Mouse (Mus musculus) layer of hippocampus, postnatal 14 days (tissue): ENCODE measurements around the gene Ap2a2. TPM values are rescaled to one million over a fixed set of nuclear protein-coding genes. Genes with fewer than 3 reads are reported as not detected.
"Not testable (repeated sequence)": the region's sequence is repeated elsewhere in the genome, so short reads cannot be mapped to it uniquely, and the experiment has no call there.

Experiments
- DNase-seq, 2 experiments: peaks; one replicate each; pipeline ENCODE4 v3.0.0; 2021 to 2022; ENCODE audit warnings: low spot score in 2 of 2, mixed read lengths in 1 of 2
- total RNA-seq, 2 experiments: library from RNA; stranded (reverse); gene quantifications; 2 replicates each; pipeline ENCODE4 v1.2.3; 2021

Ap2a2 gene
- total RNA-seq, 2 experiments from 2014 or later = 279 to 285 TPM

DNA sequence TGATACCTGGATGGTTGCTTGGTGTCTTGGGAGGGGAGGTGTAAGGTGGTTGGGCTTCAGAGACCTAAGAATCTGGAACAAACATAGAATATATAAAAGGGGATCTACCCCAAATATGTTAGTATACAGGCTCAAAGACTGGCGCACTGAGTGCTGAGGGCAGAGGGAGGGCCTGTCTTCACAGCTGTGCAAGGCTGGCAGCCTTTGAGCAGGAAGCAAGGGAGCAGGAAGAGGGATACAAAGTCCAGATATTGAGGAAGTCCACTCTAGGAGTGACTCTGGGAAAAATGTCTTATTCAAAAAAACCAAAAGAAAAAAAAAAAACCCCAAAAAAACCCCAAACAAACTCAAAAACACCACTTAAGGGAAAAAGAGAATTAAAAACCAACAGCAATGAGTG is 30.1 kb downstream of the Ap2a2 start:
- DNase-seq = no peak

DNA sequence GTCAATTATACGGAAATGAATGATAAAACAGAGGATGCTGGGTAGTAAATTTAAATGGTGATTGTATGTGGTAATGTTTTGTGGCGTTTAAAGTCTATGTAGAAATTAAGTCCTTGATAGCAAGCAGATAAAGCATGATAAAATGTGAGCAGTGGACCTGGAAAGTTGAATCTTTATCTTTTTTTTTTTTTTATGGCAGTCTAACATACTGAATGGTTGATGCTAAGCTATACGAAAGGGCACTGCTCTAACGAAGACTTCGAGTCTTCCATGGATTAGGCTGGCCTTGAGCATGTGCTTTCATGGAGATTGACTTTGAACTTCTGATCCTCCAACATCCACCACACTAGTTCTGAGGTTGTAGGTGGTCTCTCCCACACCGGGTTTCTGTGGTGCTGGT is 31.1 kb downstream of the Ap2a2 start:
- DNase-seq = no peak

DNA sequence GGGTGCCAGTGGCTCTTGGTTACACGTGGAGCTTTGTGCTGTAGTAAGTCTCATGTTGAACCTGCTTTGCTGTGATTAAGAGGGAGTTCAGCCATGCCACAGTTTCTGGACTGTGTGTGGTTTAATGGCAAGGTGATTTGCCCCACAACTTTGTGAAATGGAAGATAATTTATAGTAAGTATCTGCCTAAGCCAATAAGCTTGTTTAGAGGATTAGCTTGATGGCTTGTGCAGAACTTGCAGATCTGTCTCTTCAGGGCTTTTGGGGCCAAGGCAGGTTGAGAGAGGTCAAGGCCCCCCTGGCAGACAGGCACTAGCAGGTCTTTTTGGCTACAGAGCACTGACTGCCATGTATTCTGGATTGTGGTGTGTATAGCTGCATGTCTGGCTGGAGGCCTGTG is 35.0 kb downstream of the Ap2a2 start:
- no peak for DNase-seq

DNA sequence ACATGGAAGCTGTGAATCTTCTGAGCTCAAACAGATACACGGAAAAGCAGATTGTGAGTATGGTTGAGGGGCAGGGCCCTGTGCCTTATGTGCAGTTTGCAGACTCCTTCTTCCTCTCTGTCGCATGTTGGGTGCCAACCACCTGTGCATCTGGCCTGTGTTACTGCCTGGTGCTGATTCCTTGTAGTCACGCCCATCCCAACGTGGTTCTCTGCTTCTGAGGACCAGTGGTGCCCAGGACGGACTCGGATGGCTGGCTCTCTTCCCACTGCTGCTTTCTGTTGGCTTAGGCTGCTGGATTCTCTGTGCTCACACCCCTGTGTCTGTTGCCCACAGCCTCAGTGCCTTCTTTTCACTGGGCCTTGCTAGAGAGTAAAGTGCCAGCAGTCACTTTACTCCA is 35.6 kb downstream of the Ap2a2 start:
- no peak for DNase-seq

DNA sequence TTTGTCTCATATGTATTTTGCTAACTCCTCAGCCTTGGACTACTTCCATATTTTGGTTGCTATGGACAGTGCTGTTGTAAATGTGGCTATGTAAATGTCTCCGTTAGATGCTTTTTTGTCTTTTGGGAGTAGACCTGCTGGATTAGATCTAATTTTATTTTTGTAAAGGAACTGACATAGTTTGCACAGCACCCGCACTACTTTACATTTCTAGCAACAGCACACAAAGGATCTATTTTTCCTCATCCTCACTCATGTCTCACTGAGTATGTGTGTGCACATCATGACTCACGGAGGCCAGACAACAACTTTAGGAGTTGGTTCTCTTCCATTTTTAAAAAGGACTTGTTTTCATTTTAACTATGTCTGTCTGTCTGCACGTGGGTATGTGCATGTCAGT is 45.7 kb downstream of the Ap2a2 start:
- DNase-seq = no peak

DNA sequence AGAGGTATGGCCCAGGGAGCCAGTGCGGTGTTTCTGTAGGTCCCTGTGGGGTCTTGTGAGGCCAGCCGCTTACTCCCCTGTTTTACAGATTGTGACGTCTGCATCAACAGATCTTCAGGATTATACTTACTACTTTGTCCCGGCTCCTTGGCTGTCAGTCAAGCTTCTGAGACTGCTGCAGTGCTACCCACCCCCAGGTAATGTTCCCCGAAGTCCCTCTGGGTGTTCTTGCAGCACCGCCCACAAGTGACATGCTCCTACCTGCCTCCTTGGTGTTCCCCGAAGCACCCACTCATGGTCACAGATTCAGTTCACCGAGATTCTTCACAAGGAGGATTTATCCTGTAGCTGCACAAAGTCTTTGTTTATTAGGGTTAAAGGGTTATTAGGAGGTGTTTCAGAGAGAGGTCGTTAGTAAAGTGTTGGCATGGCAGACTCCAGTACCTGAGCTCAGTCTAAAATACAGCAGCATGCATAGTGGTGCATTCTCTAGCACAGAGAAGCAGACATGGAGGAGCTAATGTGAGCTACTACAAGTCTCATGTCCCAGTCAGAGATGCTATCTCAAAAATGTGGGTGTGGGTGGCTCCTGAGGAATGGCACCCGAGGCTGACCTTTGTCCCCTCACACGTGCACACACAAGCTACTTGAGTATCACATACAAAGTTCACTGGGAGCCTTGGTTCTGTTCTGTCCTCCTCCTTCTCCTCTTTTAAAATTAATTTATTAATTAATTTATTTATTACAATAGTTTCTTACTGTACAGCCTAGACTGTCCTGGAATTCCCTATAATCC is 47.9 kb downstream of the Ap2a2 start:
- DNase-seq = no peak

DNA sequence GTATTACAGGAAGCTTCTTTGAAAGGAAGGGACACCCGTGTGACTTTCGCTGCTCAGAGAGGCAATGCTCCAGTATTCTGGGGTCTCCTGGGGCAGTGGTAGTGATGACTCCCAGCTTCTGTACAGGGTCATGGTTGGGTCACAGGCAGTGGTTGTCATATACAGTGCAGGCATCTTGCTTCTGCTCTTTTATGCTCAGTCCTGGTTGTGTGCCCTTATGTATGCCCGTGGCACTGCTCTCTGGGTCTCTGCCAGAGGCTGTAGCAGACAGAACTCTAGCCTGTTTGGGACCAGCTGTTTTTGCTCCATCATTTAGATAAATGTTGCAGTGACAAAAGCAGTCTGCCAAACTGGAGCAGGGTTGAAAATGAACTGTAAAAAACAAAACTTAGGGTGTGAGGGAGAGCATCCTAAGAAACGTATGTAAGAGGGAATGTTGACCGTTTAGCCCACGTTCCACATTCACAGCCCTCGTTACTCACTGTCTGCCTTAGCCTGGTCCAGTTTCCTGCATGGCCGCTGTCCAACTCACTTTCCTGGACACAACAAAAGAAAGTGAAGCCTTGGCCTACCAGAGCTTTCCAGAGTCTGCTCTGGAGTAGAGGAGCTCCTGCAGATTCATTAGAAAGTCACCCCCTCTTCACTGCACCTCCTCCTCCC is 49.9 kb downstream of the Ap2a2 start:
- DNase-seq = no peak

DNA sequence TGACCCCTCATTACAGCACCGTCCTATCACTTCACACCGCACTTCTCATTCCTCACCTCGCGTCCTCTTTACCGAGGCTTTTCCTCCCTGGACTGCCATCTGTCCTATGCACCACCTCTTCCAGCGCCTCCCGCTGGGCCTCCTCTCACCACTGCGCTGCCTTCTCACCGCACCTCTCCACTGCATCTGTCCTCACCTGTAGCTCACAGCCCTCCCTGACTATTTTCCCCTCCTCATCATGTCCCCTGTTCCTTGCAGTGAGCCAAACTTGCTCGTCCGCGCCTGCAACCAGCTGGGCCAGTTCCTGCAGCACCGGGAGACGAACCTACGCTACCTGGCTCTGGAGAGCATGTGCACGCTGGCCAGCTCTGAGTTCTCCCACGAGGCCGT is 50.4 kb downstream of the Ap2a2 start:
- no peak for DNase-seq

DNA sequence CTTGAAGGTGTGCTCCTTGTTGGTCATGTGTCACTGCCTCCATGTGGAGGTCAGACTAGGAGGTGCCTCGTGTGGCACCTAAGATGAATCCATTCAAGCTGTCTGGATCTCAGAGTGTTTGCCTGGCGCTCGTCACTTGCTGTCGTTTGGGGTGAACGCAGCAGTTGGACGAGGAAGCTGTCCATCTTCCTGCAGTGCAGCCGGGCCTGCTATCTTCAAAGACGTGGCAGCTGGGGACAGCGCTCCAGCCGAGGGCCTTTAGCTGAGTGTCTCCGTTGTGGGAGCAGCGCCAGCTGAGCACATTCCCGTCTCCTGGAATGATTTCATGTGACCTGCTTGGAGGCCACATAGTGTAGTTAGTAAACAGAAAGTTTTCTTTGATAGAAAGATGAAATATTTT is 50.8 kb downstream of the Ap2a2 start:
- no peak for DNase-seq

DNA sequence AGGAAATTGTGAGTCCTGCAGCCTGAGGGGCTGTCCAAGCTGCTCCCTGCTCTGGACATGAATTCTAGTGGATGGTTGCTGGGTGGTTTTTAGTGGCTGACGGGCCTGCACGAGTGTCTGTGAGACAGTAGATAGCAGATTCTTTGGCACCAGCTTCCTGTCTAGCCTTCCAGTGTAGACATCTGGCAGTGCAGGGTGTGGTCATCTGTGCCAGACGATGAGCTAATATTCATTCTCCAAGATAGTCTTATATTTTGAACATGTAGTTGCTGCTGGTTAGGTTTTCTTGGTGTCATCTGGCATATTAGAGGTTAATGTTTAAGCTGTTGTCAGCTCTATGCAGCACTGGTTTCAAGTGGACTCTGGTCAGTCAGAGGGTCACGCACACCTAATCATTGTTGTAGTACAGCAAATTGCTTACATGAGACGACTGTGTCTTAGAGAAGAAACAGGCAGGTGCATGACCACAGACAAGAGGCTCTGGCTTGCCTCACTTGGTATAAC is 52.4 kb downstream of the Ap2a2 start:
- no peak for DNase-seq

DNA sequence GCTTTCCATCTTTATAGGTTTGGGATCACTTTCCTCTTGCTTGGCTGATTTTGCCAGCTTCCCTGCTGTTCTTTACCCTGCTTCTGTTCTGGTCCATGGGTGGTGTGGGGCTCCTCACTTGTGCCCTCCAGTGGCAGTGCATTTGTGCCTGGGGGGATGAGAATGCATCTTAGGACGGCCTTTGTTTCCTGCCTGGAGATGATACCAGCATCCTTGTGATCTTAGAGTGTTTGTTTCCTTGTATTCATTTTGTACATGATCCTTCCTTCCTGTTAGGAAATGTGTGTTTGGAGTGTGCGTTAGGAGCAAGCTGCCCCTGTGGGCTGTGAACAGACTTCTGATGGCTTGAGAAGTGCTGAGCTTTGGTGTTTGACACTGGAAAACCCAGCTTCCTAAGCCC is 62.2 kb downstream of the Ap2a2 start:
- DNase-seq = no peak

DNA sequence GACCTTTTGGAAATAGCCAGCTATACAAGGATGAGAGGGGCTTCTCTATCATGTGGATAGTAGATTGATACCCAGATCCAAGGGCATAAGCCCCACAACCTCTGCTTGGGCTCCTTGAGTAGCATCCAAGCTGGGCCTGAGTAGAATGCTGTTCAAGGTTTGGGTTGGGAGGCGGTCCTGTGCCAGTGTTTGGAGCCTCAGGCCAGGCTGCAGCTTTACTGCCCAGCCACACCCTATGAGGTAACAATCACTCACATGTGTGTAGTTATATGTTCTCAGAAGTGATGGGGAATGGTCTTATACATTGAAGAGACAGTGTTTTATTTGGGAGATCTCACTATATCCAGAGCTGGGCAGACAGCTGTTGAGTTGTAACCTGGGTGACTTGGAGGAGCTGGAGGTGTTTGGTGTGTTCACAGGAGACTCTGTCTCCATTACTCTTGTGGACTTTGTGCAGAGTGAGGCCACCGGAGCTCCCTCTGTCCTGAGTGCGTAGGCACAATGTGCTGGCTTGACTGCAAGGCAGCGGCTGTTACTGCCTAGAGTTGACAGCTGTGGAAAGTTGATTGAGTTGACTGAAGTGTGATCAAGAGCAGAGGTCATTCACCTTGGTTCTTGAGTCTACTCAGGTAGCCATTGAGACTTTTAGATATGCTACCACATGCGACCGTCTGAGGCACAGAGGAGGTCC is 63.3 kb downstream of the Ap2a2 start:
- DNase-seq = no peak

DNA sequence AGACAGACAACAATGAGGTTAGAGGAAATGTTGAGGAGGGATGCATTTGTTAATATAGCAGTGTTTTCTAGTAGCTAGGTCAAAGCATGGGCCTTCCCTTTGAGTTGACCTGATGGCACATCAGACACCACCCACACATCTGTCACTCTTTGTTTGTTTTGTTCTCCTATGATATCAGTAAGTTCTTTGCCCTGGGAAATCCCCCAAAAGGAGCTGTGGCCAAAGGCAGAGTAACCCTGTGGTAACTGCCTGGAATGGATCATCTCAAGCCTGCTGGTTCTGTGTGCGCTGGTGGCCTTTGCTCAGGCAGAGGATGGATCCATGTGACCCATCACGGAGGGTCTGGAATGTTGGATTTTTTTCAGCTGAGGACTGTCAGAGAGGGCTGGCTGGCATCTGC is 66.0 kb downstream of the Ap2a2 start:
- DNase-seq = no peak

DNA sequence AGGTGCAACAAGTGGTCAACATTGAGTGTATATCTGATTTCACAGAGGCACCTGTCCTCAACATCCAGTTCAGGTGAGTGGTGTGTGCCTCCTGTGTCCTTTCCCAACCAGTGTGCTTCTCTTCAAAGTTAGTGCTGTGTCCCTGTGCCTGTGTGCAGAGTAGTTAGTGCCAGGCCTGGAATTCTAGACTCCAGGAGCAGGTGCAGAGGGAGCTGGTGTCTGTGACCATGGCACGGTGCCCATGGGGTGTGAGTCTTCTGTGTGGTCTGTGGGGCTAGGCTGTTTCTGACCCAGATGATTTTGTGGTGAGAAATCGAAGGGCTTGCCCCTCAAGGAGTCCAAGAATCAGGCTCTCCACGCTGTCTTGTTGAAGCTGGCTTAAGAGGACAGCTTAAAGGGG is 67.3 kb downstream of the Ap2a2 start:
- DNase-seq = no peak

DNA sequence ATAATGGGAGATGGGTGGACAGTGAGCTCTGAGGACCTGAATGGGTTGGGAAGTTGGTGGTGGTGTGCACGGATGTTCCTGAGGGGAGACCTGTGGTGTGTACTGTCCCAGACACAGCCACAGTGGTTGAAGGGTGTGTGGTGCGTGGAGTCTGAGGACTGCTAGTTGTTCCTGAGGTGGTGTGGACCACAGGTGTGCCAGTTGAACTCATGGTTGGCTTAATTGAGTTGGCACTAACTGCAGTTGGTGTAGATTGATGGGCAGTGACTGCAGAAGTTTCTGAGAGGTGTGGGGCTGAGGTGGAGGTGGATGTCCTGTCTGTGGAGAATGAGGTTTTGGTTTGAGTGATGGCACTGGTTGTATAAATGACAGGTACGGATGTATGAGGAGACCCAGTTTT is 76.1 kb downstream of the Ap2a2 start:
- not testable (repeated sequence) for DNase-seq

DNA sequence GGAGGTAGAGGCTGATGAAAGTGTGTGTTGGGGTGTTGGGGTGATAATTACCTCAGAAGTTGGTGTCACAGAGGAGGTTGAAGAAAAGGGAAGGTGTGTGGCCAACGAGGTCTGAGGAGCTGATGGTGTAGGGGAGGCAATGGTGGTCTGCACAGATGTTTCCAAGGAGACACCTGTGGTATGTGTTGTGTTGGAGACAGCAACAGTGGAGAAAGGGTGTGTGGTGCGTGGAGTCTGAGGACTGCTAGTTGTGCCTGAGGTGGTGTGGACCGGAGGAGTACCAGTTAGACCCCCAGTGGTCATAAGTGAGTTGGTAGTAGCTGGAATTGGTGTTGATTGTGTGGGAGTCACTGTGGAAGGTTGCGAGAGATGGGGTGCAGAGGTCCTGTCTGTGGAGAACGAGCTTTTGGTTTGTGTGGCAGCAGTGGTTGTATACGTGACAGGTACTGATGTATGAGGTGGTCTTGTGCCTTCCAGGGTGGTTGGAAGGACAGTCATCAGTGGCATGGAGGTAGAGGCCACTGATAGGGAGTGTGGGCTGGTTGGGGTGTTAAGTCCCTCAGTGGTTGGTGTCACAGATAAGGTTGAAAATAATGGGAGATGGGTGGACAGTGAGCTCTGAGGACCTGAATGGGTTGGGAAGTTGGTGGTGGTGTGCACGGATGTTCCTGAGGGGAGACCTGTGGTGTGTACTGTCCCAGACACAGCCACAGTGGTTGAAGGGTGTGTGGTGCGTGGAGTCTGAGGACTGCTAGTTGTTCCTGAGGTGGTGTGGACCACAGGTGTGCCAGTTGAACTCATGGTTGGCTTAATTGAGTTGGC is 76.8 kb downstream of the Ap2a2 start:
- not testable (repeated sequence) for DNase-seq

DNA sequence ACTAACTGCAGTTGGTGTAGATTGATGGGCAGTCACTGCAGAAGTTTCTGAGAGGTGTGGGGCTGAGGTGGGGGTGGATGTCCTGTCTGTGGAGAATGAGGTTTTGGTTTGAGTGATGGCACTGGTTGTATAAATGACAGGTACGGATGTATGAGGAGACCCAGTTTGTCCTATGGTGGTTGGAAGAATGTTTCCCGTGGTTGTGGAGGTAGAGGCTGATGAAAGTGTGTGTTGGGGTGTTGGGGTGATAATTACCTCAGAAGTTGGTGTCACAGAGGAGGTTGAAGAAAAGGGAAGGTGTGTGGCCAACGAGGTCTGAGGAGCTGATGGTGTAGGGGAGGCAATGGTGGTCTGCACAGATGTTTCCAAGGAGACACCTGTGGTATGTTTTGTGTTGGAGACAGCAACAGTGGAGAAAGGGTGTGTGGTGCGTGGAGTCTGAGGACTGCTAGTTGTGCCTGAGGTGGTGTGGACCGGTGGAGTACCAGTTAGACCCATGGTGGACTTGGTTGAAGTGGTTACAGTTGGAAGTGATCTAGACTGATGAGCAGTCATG is 77.4 kb downstream of the Ap2a2 start:
- not testable (repeated sequence) for DNase-seq

DNA sequence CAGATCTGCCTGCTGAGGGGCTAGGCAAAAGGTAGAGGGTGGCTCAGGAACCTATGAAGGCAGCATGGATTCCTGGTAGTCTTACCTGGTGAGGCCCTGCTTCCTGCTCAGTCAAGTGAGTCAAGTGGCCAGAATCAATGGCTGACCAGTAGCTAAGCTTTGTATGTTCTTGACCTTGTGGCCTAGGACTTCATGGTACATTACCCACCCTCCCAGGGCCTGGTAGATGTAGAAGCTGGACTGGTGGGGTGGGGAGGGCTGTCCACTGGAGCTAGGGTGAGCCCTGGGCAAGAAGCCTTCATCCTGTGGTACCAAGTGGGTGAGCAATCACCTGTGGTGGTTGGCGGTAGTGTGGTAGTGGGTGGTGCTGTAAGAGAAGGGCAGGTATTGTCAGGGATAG is 80.4 kb downstream of the Ap2a2 start:
- DNase-seq = no peak

DNA sequence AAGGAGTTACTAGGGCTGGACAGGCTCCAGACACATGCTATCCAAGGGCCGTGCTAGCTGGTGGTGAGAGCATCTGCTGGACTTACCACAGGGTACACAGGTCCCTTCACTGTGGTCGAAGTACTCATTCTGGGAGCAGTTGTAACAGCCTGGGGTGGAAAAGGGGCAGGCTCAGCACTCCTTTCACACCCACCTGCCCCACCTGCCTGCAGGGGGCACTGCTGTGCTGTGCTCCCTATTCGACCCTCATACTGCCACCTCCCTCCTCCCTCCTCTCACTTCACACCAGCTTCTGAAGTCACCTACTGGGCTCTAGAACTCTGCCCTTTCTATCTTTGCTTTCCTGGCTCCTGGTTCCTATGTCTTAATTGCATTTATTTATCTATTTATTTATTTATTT is 81.2 kb downstream of the Ap2a2 start:
- DNase-seq = no peak

DNA sequence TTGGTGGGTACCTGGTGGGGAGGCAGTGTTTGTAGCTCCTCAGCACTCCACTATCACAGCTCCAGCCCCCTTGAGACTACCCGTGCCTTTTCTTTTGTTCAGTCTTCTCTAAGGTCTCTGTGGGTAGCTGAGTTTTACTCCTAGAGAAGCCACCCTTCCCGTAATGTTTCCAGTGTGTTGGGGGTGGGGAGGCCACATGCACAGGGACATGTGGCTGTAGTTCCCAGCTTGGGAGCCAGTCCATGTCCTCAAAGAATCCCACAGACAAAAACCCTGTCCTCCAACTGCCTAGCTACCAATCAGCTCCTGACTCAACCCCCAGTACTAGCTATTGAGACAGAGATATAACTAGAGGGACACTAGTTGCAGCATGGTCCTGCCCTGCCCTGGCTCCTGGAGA is 85.1 kb downstream of the Ap2a2 start:
- DNase-seq = no peak

DNA sequence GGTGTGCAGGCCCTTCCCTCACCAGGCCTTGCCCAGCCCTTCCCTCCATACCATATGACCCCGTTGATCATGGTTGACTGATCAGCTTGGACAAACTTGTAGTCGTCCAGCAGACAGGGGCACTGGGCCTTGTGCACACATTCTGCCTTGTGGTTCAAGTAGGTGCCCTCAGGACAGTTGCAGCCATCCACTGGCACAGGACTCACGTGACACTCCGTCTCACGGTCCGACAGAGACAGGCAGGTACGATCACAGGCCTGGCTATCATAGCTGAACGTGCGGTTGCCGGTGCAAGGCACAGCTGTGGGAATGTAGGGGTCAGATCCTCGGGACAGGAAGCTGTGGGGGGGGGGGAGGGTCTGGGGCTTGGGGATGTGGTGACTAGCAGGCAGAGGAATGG is 85.8 kb downstream of the Ap2a2 start:
- no peak for DNase-seq
